Mouse (Mus musculus) intestine, embryonic 14.5 days (tissue): ENCODE results near the gene Slc38a2. TPM values are rescaled to one million over a fixed set of nuclear protein-coding genes. Genes with fewer than 3 reads are reported as not detected.

Experiments
- ATAC-seq: fragments of 200-750 bp; cut with Nextera tagmentation; replicated peaks from 2 replicates; pipeline ENCODE4 v1.8.0; 2017; ENCODE audit warnings: low read depth, moderate number of reproducible peaks, moderate TSS enrichment, moderate library complexity; ENCODE audit not compliant: low FRiP score, low TSS enrichment
- DNase-seq: peaks from one replicate; pipeline ENCODE4 v3.0.0-alpha.2; 2018; ENCODE audit warnings: low spot score
- H3K27ac ChIP-seq: fragments of 300-500 bp; sonication (generic); 2 replicates; pipeline ENCODE4 v1.5.1; 2014; ENCODE audit warnings: low read depth, mild to moderate bottlenecking, control low read depth
- H3K27me3 ChIP-seq: fragments of 300-500 bp; sonication (generic); replicated peaks from 2 replicates; pipeline ENCODE4 v1.6.1; 2014; ENCODE audit warnings: low read length, control low read depth; ENCODE audit not compliant: control insufficient read depth, insufficient read depth
- H3K36me3 ChIP-seq: fragments of 300-500 bp; sonication (generic); 2 replicates; pipeline ENCODE4 v1.6.1; 2014; ENCODE audit warnings: low read length, control low read depth; ENCODE audit not compliant: control insufficient read depth, insufficient read depth
- H3K4me1 ChIP-seq: fragments of 300-500 bp; sonication (generic); replicated peaks from 2 replicates; pipeline ENCODE4 v1.6.1; 2014; ENCODE audit warnings: low read length, control low read depth, mixed read lengths; ENCODE audit not compliant: control insufficient read depth, insufficient read depth
- H3K4me2 ChIP-seq: fragments of 300-500 bp; sonication (generic); 2 replicates; pipeline ENCODE4 v1.6.1; 2014; ENCODE audit warnings: low read length
- H3K4me3 ChIP-seq: fragments of 300-500 bp; sonication (generic); 2 replicates; pipeline ENCODE4 v1.5.1; 2014; ENCODE audit warnings: low read depth, low read length, control low read depth, mixed read lengths
- H3K9ac ChIP-seq: fragments of 300-500 bp; sonication (generic); 2 replicates; pipeline ENCODE4 v1.6.1; 2014; ENCODE audit warnings: mild to moderate bottlenecking, low read length
- H3K9me3 ChIP-seq: fragments of 300-500 bp; sonication (generic); 2 replicates; pipeline ENCODE4 v1.6.1; 2016; ENCODE audit warnings: low read length, control low read depth; ENCODE audit not compliant: control insufficient read depth
- WGBS: fragments of 180-500 bp; shearing (Covaris S2); extraction: QIAGEN DNeasy Blood & Tissue Kit; methylation state at CpG from one replicate; pipeline ENCODE4 v1.1.7; 2014; 5-methylcytosine and 5-hydroxymethylcytosine counted together
- polyA plus RNA-seq: library from polyadenylated mRNA; unstranded; fragments of >200 nt; fragmentation: Nextera tagmentation; extraction: Ambion mirVana; gene quantifications from 2 replicates; pipeline ENCODE4 v1.2.1, GENCODE M21; 2014

The Slc38a2 gene
- polyA plus RNA-seq, 1 experiment from 2014 or later = 129 TPM

DNA sequence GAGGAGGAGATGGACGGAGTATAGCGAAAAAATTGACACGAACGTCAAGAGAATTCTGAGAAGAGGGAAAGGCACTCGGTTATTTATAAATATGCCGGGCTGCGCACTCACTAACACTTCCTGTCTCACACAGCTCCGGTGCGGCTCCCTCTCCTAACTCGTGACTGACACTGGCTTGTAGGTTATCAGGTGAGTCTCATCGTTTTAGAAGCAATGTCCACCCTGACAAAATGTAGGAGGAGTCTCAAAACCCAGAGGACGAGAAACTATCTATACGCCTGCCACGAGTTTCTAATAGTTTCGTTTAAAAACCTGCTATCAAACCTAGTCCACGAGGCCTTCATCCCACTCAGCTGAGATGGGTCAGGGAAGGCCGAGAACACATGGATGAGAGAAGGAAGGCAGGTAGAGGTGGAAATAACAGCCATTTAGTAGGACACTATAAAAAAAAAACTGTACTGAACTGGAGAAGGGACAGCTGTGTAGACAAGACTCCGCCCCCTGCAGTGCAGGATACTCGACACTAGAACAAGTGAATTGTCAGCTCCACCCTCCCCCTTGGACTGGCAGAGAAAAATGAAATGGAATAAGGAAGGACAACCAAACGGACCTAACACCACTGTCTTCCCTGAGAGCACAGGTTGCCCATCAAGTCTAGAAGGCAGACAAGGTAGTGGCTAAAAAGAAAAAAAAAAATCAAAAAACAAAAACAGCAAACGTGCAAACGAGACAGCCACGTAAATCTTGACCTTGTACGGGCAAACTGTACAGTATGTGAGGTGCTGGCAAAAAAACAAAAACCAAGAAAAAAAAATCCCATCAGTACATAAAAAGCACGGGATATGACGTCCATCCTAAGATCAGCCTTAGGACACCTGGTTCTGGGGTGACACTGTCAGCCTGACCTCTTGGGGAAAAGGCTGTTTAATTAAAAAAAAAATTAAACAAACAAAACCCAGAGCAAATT, 3.8 kb downstream of the Slc38a2 start:
- H3K27me3 ChIP-seq = no peaks in the 10 kb centered on the region
- WGBS = 69% methylated on average over 26 of the region's 26 CpGs
- H3K4me3 ChIP-seq = peak overlapping the region; percentile 85
- H3K4me2 ChIP-seq = peak overlapping the region; percentile 96
- peaks cover 76% of the 10 kb centered on the region for H3K36me3 ChIP-seq
- peaks cover 31% of the 10 kb centered on the region for H3K4me1 ChIP-seq
- H3K27ac ChIP-seq = no peak overlapping the region
- DNase-seq = no peak
- ATAC-seq = no peak
- no peaks in the 10 kb centered on the region for H3K9me3 ChIP-seq
- no peak overlapping the region; the same call in 1 of the 2 replicates for H3K9ac ChIP-seq

DNA sequence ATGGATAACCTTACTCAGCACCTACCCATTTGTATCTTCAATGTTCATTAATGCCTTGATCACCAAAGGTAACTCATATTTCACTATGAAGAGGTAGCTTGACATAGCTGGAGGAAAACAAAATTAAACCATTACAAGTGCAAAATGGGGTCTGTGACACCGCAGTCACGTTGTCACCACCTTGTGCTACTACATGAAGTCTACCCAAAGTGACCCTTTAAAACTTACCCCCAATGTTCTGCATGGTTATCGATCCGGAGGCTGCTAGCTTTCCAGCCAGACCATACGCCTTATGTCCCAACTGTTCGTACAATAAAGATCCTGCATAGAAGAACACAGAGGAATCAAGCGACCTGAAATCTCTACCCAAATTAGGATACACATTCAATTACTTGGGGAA, 4.5 kb downstream of the Slc38a2 start:
- 89% methylated on average over 7 of the region's 7 CpGs for WGBS
- no peaks in the 10 kb centered on the region for H3K27me3 ChIP-seq
- H3K9ac ChIP-seq = no peak overlapping the region
- ATAC-seq (no peak), DNase-seq (no peak)
- no peaks in the 10 kb centered on the region for H3K9me3 ChIP-seq
- no peak overlapping the region for H3K4me2 ChIP-seq
- no peak overlapping the region for H3K4me3 ChIP-seq
- peaks cover 84% of the 10 kb centered on the region for H3K36me3 ChIP-seq
- H3K4me1 ChIP-seq = peaks cover 24% of the 10 kb centered on the region
- no peak overlapping the region for H3K27ac ChIP-seq

DNA sequence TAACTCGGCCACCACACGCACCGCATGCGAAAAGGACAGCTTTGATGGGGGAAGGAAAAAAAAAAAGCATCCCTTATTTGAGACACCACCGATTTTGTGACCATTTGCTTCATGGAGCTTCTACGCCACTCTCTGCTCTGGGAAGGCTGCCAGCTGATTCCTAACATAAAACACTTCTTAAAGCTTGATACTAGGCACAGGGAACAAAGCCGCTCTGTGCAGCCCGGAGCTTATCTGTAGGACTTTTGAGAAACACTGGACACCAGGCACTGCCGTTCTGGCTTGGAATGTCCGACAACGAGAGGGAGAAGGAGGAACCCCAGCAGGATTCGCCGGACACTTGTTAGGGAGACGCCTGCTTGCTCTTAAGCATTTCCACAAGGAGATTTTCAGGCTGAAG, 5.8 kb downstream of the Slc38a2 start:
- peaks cover 97% of the 10 kb centered on the region for H3K36me3 ChIP-seq
- H3K27me3 ChIP-seq = no peaks in the 10 kb centered on the region
- DNase-seq (no peak), ATAC-seq (no peak)
- H3K27ac ChIP-seq = no peak overlapping the region
- H3K4me3 ChIP-seq = no peak overlapping the region
- peaks cover 23% of the 10 kb centered on the region for H3K4me1 ChIP-seq
- H3K9me3 ChIP-seq = no peaks in the 10 kb centered on the region
- H3K9ac ChIP-seq = no peak overlapping the region
- 70% methylated on average over 14 of the region's 14 CpGs for WGBS
- H3K4me2 ChIP-seq = no peak overlapping the region

DNA sequence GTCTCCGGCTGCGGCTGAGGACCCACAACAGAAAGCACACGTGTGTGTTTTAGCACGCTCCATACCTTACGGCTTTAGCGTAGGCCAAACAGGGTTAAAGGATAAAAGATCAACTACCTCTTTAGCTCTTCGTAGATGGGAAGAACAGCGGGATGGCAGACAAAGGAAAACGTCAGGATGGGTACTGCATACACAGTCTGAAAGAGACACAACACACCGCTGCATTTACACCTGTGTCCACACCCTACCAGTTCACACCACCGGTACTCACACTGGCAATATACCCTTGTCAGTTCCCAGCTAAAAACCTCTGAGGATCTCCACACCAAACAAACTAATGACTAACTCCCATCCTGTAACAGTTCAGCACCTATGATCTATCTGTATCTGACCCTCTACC, 7.1 kb downstream of the Slc38a2 start:
- H3K4me3 ChIP-seq = no peak overlapping the region
- DNase-seq (no peak), ATAC-seq (no peak)
- H3K9ac ChIP-seq = no peak overlapping the region
- H3K27ac ChIP-seq = no peak overlapping the region
- no peaks in the 10 kb centered on the region for H3K9me3 ChIP-seq
- peaks cover 21% of the 10 kb centered on the region for H3K4me1 ChIP-seq
- H3K36me3 ChIP-seq = peaks cover 98% of the 10 kb centered on the region
- H3K27me3 ChIP-seq = no peaks in the 10 kb centered on the region
- H3K4me2 ChIP-seq = no peak overlapping the region
- 93% methylated on average over 11 of the region's 11 CpGs for WGBS

DNA sequence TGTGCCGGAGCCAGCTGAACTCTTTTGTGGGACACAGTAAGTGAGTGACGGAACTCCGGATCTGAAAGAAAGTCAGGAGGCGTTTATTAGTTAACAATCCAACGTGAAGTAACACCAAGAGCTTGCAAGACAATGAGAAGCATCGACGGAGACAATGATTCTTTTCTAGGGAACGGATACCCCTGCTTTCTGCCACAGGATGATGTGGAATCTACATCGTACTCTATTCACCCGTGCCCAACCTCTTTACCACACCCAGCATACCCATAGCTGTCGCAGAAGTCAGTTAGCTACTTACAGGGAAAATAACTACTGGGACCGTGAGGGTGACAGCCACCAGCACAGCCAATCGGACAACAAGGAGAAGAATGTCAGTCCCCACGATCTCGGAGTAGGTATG, 8.1 kb downstream of the Slc38a2 start:
- Histone ChIP-seq H3K4me3 (no peak overlapping the region), H3K9me3 (no peaks in the 10 kb centered on the region), H3K4me1 (peaks cover 11% of the 10 kb centered on the region), H3K27me3 (no peaks in the 10 kb centered on the region), H3K27ac (no peak overlapping the region), H3K9ac (no peak overlapping the region), H3K36me3 (peaks cover 91% of the 10 kb centered on the region), H3K4me2 (no peak overlapping the region)
- DNase-seq (no peak), ATAC-seq (no peak)
- 91% methylated on average over 15 of the region's 15 CpGs for WGBS

DNA sequence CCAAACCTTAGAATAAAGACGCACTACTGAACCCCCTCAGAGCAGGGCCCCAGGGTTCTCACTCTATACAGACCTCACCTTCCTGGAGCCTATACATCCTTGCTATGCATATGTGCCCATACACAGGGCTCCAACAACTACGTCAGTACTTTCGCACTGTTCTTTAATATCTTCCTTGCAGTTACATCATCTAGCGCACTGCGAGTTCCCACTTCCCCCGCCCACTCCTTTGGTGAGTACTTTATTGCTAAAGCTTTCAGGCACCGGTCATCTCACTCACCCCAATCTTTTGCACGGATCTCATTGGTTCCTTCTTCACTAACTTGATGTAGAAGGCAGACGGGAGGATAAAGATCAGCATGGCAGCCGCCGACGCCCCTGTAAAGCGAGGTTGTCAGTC, 8.7 kb downstream of the Slc38a2 start:
- Histone ChIP-seq H3K9ac (no peak overlapping the region), H3K36me3 (peaks cover 86% of the 10 kb centered on the region), H3K9me3 (no peaks in the 10 kb centered on the region), H3K27ac (no peak overlapping the region), H3K4me2 (no peak overlapping the region), H3K4me1 (peaks cover 6% of the 10 kb centered on the region), H3K27me3 (no peaks in the 10 kb centered on the region), H3K4me3 (no peak overlapping the region)
- DNase-seq (no peak), ATAC-seq (no peak)
- WGBS = 93% methylated on average over 13 of the region's 13 CpGs

DNA sequence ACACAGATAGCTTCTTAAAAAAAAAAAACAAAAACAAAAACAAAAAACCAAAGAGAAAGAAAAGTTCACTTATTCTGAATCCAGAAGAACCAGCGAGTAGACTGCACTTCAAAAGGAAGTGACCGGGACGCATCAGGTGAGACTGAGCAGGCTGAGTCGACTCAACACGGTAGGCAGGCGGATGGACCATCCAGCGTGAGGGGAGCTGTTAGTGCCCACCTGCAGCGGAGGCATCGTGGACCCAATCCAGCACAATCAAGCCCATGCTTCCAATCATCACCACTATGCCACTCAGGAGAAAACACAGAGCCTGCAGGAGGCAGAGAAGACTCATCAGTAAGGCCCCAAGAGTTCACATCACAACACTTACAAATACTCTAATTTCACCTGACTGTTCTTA, 9.6 kb downstream of the Slc38a2 start:
- ATAC-seq (no peak), DNase-seq (no peak)
- Histone ChIP-seq H3K36me3 (peaks cover 77% of the 10 kb centered on the region), H3K27ac (no peak overlapping the region), H3K9ac (no peak overlapping the region), H3K9me3 (no peaks in the 10 kb centered on the region), H3K4me3 (no peak overlapping the region), H3K4me2 (no peak overlapping the region), H3K27me3 (no peaks in the 10 kb centered on the region), H3K4me1 (no peaks in the 10 kb centered on the region)
- WGBS = 91% methylated on average over 9 of the region's 9 CpGs

DNA sequence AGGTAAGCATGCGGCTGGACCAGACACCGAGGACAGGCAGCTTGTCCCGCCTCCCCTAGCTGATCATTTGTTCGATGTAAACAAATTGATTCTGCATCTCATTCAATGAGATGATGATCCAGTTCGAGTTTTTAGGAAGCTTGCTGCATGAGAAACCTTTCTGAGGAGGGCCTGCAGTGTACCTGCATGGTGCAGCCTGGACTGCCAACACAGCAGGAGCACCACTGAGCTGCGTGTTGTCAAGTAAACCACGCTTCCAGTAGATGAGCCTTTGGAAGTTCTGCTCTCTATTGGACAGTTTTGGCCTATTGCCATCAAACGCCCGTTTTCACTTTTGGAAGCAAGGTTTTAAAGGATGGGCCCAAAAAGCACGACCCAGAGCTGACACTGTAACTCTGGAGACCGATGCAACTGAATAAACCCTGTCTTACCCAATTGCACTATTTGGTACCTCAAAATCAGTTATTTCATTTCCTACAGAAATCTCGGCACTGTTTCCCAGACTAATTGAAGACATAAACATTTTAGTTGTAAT, 10.7 kb downstream of the Slc38a2 start:
- ATAC-seq = no peak
- WGBS = 90% methylated on average over 12 of the region's 12 CpGs

More for the DNA sequence above, 10.7 kb downstream of the Slc38a2 start:
- Histone ChIP-seq H3K9me3 (no peaks in the 10 kb centered on the region), H3K27me3 (no peaks in the 10 kb centered on the region), H3K9ac (no peak overlapping the region), H3K27ac (no peak overlapping the region), H3K36me3 (peaks cover 66% of the 10 kb centered on the region), H3K4me2 (no peak overlapping the region), H3K4me3 (no peak overlapping the region), H3K4me1 (0 out of 2 replicates have a peak, but pooled peaks cover 3% of the 10 kb centered on the region)
- no peak for DNase-seq
